Mouse (Mus musculus): ENCODE results near the gene Fbln2. TPM values are rescaled to one million over a fixed set of nuclear protein-coding genes. Genes with fewer than 3 reads are reported as not detected.
"Not testable (repeated sequence)": the region's sequence is repeated elsewhere in the genome, so short reads cannot be mapped to it uniquely, and the experiment has no call there.

Gene Fbln2
- polyA plus RNA-seq (2015; fragmentation: Nextera tagmentation; extraction: Ambion mirVana), result 240 and 260 TPM in 2 replicates

GRCm38 (mm10) chr6:91212155-91212554, at the start of gene Fbln2:
TSS of gene Fbln2 (plus strand) at chr6:91212455.
- H3K27me3 ChIP-seq; H3K36me3 ChIP-seq; H3K9me3 ChIP-seq (replicated peaks); ATAC-seq (ENCODE audit: insufficient number of reproducible peaks, low FRiP score, low TSS enrichment, low read depth): not testable (repeated sequence)
- H3K4me1 ChIP-seq, result peaks cover 75% of the 10 kb centered on the region
- H3K9ac ChIP-seq, result peak within 1 kb of the TSS; percentile 52
- H3K27ac ChIP-seq (replicated peaks), result peak within 1 kb of the TSS; percentile 81
- peak within 1 kb of the TSS; percentile 63 for H3K4me2 ChIP-seq (replicated peaks)
- H3K4me3 ChIP-seq (replicated peaks), result peak within 1 kb of the TSS; percentile 56

GRCm38 (mm10) chr6:91163195-91163911, 48.9 kb upstream of the Fbln2 start:
- no peak overlapping the region for H3K4me3 ChIP-seq (replicated peaks)
- no peaks in the 10 kb centered on the region for H3K27me3 ChIP-seq
- peaks cover 11% of the 10 kb centered on the region; the same call in 1 of the 2 replicates for H3K36me3 ChIP-seq
- H3K27ac ChIP-seq (replicated peaks), result no peak overlapping the region
- no peak for ATAC-seq (ENCODE audit: insufficient number of reproducible peaks, low FRiP score, low TSS enrichment, low read depth)
- H3K4me1 ChIP-seq, result peaks cover 44% of the 10 kb centered on the region
- no peak overlapping the region for H3K9ac ChIP-seq
- 85% methylated on average over 5 of the region's 5 CpGs for WGBS
- no peak overlapping the region for H3K4me2 ChIP-seq (replicated peaks)
- H3K9me3 ChIP-seq (replicated peaks), result no peaks in the 10 kb centered on the region

- Histone ChIP-seq H3K27me3 (no peaks in the 10 kb centered on the region), H3K4me3 (replicated peaks) (no peak overlapping the region), H3K4me1 (peaks cover 35% of the 10 kb centered on the region), H3K27ac (replicated peaks) (no peak overlapping the region), H3K9ac (no peak overlapping the region), H3K9me3 (replicated peaks) (no peaks in the 10 kb centered on the region), H3K4me2 (replicated peaks) (no peak overlapping the region), H3K36me3 (peaks cover 12% of the 10 kb centered on the region; the same call in 1 of the 2 replicates)
- WGBS, result 64% methylated on average over 2 of the region's 2 CpGs
- no peak for ATAC-seq (ENCODE audit: insufficient number of reproducible peaks, low FRiP score, low TSS enrichment, low read depth)
These were observed 47.7 kb upstream of the Fbln2 start for GRCm38 (mm10) chr6:91164584-91164983.

DNA sequence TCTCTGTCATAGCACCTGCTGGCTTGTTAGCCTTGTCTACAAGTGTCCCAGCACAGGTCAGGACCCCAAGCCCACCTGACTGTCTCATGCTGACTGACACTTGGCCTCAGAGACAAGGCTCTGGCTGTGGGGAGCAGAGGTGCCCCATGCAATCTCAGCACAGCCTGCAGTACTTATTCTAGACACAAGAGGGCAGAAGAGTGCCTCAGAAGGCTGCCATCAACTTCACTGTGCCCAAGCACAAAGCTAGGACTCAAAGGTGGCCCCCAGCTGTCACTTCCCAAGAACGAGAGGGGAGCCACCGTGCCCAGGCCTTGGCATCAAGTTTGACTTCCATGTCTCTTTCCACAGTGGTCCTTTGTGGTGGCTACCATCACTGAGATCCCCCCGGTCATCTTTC, 47.0 kb upstream of the Fbln2 start:
- H3K4me2 ChIP-seq (replicated peaks), result no peak overlapping the region
- no peak overlapping the region for H3K27ac ChIP-seq (replicated peaks)
- no peak overlapping the region for H3K4me3 ChIP-seq (replicated peaks)
- ATAC-seq (ENCODE audit: insufficient number of reproducible peaks, low FRiP score, low TSS enrichment, low read depth), result no peak
- H3K9ac ChIP-seq, result no peak overlapping the region
- WGBS, result 37% methylated on average over 3 of the region's 3 CpGs
- H3K9me3 ChIP-seq (replicated peaks), result no peaks in the 10 kb centered on the region
- peaks cover 12% of the 10 kb centered on the region; the same call in 1 of the 2 replicates for H3K36me3 ChIP-seq
- peaks cover 31% of the 10 kb centered on the region for H3K4me1 ChIP-seq
- no peaks in the 10 kb centered on the region for H3K27me3 ChIP-seq

DNA sequence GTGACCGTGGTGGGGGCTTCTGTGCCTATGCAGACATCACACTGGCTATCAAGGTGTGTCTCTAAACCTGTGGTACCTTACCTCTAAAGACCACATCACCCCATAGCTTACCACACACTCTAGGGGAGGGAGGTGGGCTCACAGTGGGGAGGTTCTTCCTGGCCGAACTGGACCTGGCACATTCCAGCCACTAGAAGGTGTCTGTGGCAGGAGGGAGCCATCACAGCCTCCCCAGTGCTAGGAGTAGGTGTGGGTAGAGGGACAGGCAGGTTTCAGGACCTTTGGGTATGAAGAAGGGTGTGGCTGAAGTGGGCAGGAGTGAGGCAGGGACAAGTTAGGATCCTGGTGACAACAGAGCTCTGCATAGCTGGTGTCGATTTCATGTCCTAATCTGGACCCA, 44.4 kb upstream of the Fbln2 start:
- peaks cover 10% of the 10 kb centered on the region for H3K4me1 ChIP-seq
- no peaks in the 10 kb centered on the region for H3K9me3 ChIP-seq (replicated peaks)
- no peak for ATAC-seq (ENCODE audit: insufficient number of reproducible peaks, low FRiP score, low TSS enrichment, low read depth)
- WGBS, result 55% methylated on average over 3 of the region's 3 CpGs
- H3K9ac ChIP-seq, result no peak overlapping the region
- H3K27me3 ChIP-seq, result no peaks in the 10 kb centered on the region
- no peak overlapping the region for H3K27ac ChIP-seq (replicated peaks)
- H3K36me3 ChIP-seq, result peaks cover 18% of the 10 kb centered on the region; the same call in 1 of the 2 replicates
- no peak overlapping the region for H3K4me3 ChIP-seq (replicated peaks)
- H3K4me2 ChIP-seq (replicated peaks), result no peak overlapping the region

- Histone ChIP-seq H3K9me3 (replicated peaks) (no peaks in the 10 kb centered on the region), H3K4me1 (peaks cover 10% of the 10 kb centered on the region), H3K27me3 (no peaks in the 10 kb centered on the region), H3K9ac (no peak overlapping the region), H3K4me3 (replicated peaks) (no peak overlapping the region), H3K4me2 (replicated peaks) (no peak overlapping the region), H3K27ac (replicated peaks) (no peak overlapping the region), H3K36me3 (peaks cover 22% of the 10 kb centered on the region; the same call in 1 of the 2 replicates)
- 85% methylated on average over 8 of the region's 8 CpGs for WGBS
- ATAC-seq (ENCODE audit: insufficient number of reproducible peaks, low FRiP score, low TSS enrichment, low read depth), result no peak
These were observed 43.1 kb upstream of the Fbln2 start for GRCm38 (mm10) chr6:91169129-91169528.

DNA sequence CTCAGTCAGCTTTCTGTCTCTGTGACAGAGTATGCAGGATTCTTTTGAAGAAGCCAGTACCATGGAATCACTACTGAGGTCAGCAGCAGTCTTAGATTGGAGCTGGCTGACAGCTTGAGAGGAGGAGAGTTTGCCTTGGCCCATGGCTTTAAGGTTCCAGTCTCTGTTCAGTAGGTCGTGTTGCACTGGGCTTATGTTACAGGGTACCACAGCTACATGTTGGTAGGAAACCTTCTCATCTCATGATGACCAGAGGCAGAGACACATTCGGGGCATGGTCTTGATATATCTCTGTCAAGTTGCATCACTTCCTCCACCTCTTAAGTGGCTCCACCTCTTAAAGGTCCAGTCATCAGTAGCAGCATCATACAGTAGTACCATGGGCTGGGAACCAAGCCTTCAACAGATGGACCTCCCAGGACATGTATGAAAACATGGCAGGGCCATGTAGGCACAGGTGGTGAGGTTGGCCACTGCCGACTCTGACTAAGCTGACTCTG, 40.8 kb upstream of the Fbln2 start:
- H3K9ac ChIP-seq, result no peak overlapping the region
- H3K4me2 ChIP-seq (replicated peaks), result no peak overlapping the region
- H3K27ac ChIP-seq (replicated peaks), result no peak overlapping the region
- H3K4me3 ChIP-seq (replicated peaks), result no peak overlapping the region
- H3K4me1 ChIP-seq, result no peaks in the 10 kb centered on the region; the same call in 1 of the 2 replicates
- no peak for ATAC-seq (ENCODE audit: insufficient number of reproducible peaks, low FRiP score, low TSS enrichment, low read depth)
- no peaks in the 10 kb centered on the region for H3K27me3 ChIP-seq
- 67% methylated on average over 3 of the region's 3 CpGs for WGBS
- H3K9me3 ChIP-seq (replicated peaks), result no peaks in the 10 kb centered on the region
- H3K36me3 ChIP-seq, result peaks cover 21% of the 10 kb centered on the region; the same call in 1 of the 2 replicates

DNA sequence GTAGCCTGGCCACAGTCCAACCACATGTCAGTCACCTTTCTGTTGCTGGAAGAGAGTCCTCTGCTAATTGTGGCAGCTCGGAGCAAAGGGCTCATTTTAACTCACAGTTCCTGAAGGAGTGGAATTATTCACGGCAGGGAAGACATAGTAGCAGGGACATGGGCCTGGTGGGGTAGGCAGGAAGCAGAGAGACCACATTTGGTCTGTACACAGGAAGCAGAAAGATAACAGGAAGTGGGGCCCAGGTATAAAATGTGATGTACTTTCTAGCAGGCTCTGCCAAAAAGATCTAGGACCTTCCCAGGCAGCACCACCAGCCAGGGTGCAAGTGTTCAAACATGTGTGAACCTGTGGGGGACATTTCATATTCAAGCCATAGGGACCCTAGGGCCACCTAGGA, 39.9 kb upstream of the Fbln2 start:
- 62% methylated on average over 2 of the region's 2 CpGs for WGBS
- peaks cover 14% of the 10 kb centered on the region; the same call in 1 of the 2 replicates for H3K36me3 ChIP-seq
- no peaks in the 10 kb centered on the region for H3K9me3 ChIP-seq (replicated peaks)

GRCm38 (mm10) chr6:91173221-91173880, 38.9 kb upstream of the Fbln2 start:
- no peak overlapping the region for H3K9ac ChIP-seq
- H3K27me3 ChIP-seq, result no peaks in the 10 kb centered on the region
- 43% methylated on average over 7 of the region's 7 CpGs for WGBS
- H3K4me3 ChIP-seq (replicated peaks), result no peak overlapping the region
- no peaks in the 10 kb centered on the region; the same call in 1 of the 2 replicates for H3K4me1 ChIP-seq
- no peak overlapping the region for H3K27ac ChIP-seq (replicated peaks)
- H3K9me3 ChIP-seq (replicated peaks), result no peaks in the 10 kb centered on the region
- no peak overlapping the region for H3K4me2 ChIP-seq (replicated peaks)
- peaks cover 14% of the 10 kb centered on the region; the same call in 1 of the 2 replicates for H3K36me3 ChIP-seq
- peak; percentile 16; the same call in 1 of the 2 replicates for ATAC-seq (ENCODE audit: insufficient number of reproducible peaks, low FRiP score, low TSS enrichment, low read depth)

More for the DNA sequence above, 39.9 kb upstream of the Fbln2 start:
- Histone ChIP-seq H3K4me1 (no peaks in the 10 kb centered on the region; the same call in 1 of the 2 replicates), H3K27me3 (no peaks in the 10 kb centered on the region), H3K27ac (replicated peaks) (no peak overlapping the region), H3K4me2 (replicated peaks) (no peak overlapping the region), H3K9ac (no peak overlapping the region), H3K4me3 (replicated peaks) (no peak overlapping the region)
- ATAC-seq (ENCODE audit: insufficient number of reproducible peaks, low FRiP score, low TSS enrichment, low read depth), result no peak

GRCm38 (mm10) chr6:91174211-91174610, 38.0 kb upstream of the Fbln2 start:
- Histone ChIP-seq H3K36me3 (peaks cover 10% of the 10 kb centered on the region; the same call in 1 of the 2 replicates), H3K27me3 (no peaks in the 10 kb centered on the region), H3K4me3 (replicated peaks) (no peak overlapping the region), H3K9ac (no peak overlapping the region), H3K4me2 (replicated peaks) (no peak overlapping the region), H3K27ac (replicated peaks) (no peak overlapping the region), H3K9me3 (replicated peaks) (no peaks in the 10 kb centered on the region), H3K4me1 (no peaks in the 10 kb centered on the region; the same call in 1 of the 2 replicates)
- 71% methylated on average over 3 of the region's 3 CpGs for WGBS
- ATAC-seq (ENCODE audit: insufficient number of reproducible peaks, low FRiP score, low TSS enrichment, low read depth), result no peak

GRCm38 (mm10) chr6:91180767-91181171, 31.5 kb upstream of the Fbln2 start:
- WGBS, result 23% methylated on average over 9 of the region's 9 CpGs
- Histone ChIP-seq H3K27ac (replicated peaks) (peak overlapping the region; percentile 89), H3K9ac (no peak overlapping the region), H3K36me3 (no peaks in the 10 kb centered on the region), H3K4me2 (replicated peaks) (no peak overlapping the region; the same call in 1 of the 2 replicates), H3K4me1 (peaks cover 37% of the 10 kb centered on the region), H3K9me3 (replicated peaks) (no peaks in the 10 kb centered on the region), H3K27me3 (no peaks in the 10 kb centered on the region), H3K4me3 (replicated peaks) (no peak overlapping the region)
- ATAC-seq (ENCODE audit: insufficient number of reproducible peaks, low FRiP score, low TSS enrichment, low read depth), result peak; percentile 54; the same call in 1 of the 2 replicates
